Mouse (Mus musculus) lung, postnatal 0 days (tissue): ENCODE measurements around the gene Tusc2.

Source experiments
- CTCF ChIP-seq: IDR thresholded peaks from 2 replicates; pipeline ENCODE4 v1.5.1; 2016; ENCODE audit warnings: antibody characterized with exemption, mild to moderate bottlenecking
- EP300 ChIP-seq: IDR thresholded peaks from 2 replicates; pipeline ENCODE4 v1.6.1; 2016; ENCODE audit warnings: antibody characterized with exemption, mild to moderate bottlenecking, control low read depth

GRCm38 (mm10) chr9:107520331-107520730, 42.7 kb upstream of the Tusc2 start:
- TF ChIP-seq CTCF (no peak), EP300 (no peak)
